8 mouse cellular contexts compared by ENCODE assay signal in genomic region chr1:45925500-45926392, GRCm38 (mm10). TPM values are rescaled to one million over a fixed set of nuclear protein-coding genes. Genes with fewer than 3 reads are reported as not detected.
DNase-seq lines count a peak whose midpoint lies in the region; ATAC-seq and TF ChIP-seq lines count a peak whose summit lies in the region.

No protein-coding gene starts in this region.

- no peaks in the 10 kb centered on the region for H3K9me3 ChIP-seq in kidney, embryonic 15.5 days (replicated peaks)
- no peaks in the 10 kb centered on the region for H3K9me3 ChIP-seq in liver, embryonic 11.5 days (ENCODE audit: control insufficient read depth, low read length)
- no peaks in the 10 kb centered on the region for H3K9me3 ChIP-seq in stomach, embryonic 15.5 days

- under 1% methylated on average over 53 of the region's 53 CpGs for WGBS in kidney, embryonic 15.5 days
- WGBS in liver, embryonic 11.5 days = under 1% methylated on average over 53 of the region's 53 CpGs
- under 1% methylated on average over 53 of the region's 53 CpGs for WGBS in stomach, embryonic 15.5 days

- H3K4me1 ChIP-seq in bone marrow macrophage, adult 2 months (ENCODE audit: control insufficient read depth, insufficient read depth, low read length) = peaks cover 6% of the 10 kb centered on the region
- H3K4me1 ChIP-seq in embryonic fibroblast, embryonic 13.5 days (ENCODE audit: control insufficient read depth, insufficient read depth, low read length) = no peaks in the 10 kb centered on the region
- peaks cover 15% of the 10 kb centered on the region; the same call in 1 of the 2 replicates for H3K4me1 ChIP-seq in kidney, embryonic 15.5 days
- H3K4me1 ChIP-seq in liver, embryonic 11.5 days (replicated peaks; ENCODE audit: control insufficient read depth, insufficient read depth, low read length) = peaks cover 14% of the 10 kb centered on the region
- peaks cover 6% of the 10 kb centered on the region for H3K4me1 ChIP-seq in stomach, embryonic 15.5 days

- H3K36me3 ChIP-seq in kidney, embryonic 15.5 days = no peaks in the 10 kb centered on the region
- no peaks in the 10 kb centered on the region for H3K36me3 ChIP-seq in liver, embryonic 11.5 days (ENCODE audit: control insufficient read depth, insufficient read depth, low read length)
- no peaks in the 10 kb centered on the region for H3K36me3 ChIP-seq in stomach, embryonic 15.5 days

- H3K27me3 ChIP-seq in kidney, embryonic 15.5 days = peaks cover 9% of the 10 kb centered on the region; the same call in 1 of the 2 replicates
- no peaks in the 10 kb centered on the region for H3K27me3 ChIP-seq in liver, embryonic 11.5 days (replicated peaks; ENCODE audit: control insufficient read depth, insufficient read depth, low read length)
- no peaks in the 10 kb centered on the region for H3K27me3 ChIP-seq in stomach, embryonic 15.5 days (replicated peaks)

- TF ChIP-seq CTCF in bone marrow macrophage, adult 2 months (IDR thresholded peaks at IDR 0.05; ENCODE audit: low read depth, low read length) = no peak
- no peak for TF ChIP-seq CTCF in embryonic fibroblast, embryonic 13.5 days (IDR thresholded peaks at IDR 0.05; ENCODE audit: borderline replicate concordance, insufficient read depth, low read length)

- H3K4me3 ChIP-seq in bone marrow macrophage, adult 2 months (ENCODE audit: insufficient read depth, low read length) = peak overlapping the region; percentile 92
- peak overlapping the region; percentile 78 for H3K4me3 ChIP-seq in embryonic fibroblast, embryonic 13.5 days (ENCODE audit: insufficient read depth, low read length)
- peak overlapping the region; percentile 70 for H3K4me3 ChIP-seq in kidney, embryonic 15.5 days (replicated peaks)
- H3K4me3 ChIP-seq in liver, embryonic 11.5 days (ENCODE audit: low read depth, low read length) = peak overlapping the region; percentile 88
- peak overlapping the region; percentile 67 for H3K4me3 ChIP-seq in stomach, embryonic 15.5 days (replicated peaks)

- ATAC-seq in kidney, embryonic 15.5 days (replicated peaks; ENCODE audit: low FRiP score) = peak; percentile 99
- ATAC-seq in liver, embryonic 11.5 days (replicated peaks; ENCODE audit: low FRiP score) = peak; percentile 89
- ATAC-seq in stomach, embryonic 15.5 days (ENCODE audit: insufficient read depth, low FRiP score, low read depth) = peak; percentile 95

- H3K27ac ChIP-seq in bone marrow macrophage, adult 2 months (ENCODE audit: insufficient read depth, low read depth, low read length) = peak overlapping the region; percentile 14; the same call in 1 of the 2 replicates
- no peak overlapping the region for H3K27ac ChIP-seq in embryonic fibroblast, embryonic 13.5 days (ENCODE audit: insufficient read depth, low read length)
- peak overlapping the region; percentile 73 for H3K27ac ChIP-seq in kidney, embryonic 15.5 days
- H3K27ac ChIP-seq in liver, embryonic 11.5 days (ENCODE audit: low read depth, low read length) = peak overlapping the region; percentile 95
- peak overlapping the region; percentile 77 for H3K27ac ChIP-seq in stomach, embryonic 15.5 days

- H3K4me2 ChIP-seq in kidney, embryonic 15.5 days = peak overlapping the region; percentile 89
- H3K4me2 ChIP-seq in liver, embryonic 11.5 days = peak overlapping the region; percentile 86
- H3K4me2 ChIP-seq in stomach, embryonic 15.5 days = peak overlapping the region; percentile 91

- peak; percentile 39 for DNase-seq in 416B (ENCODE audit: low read depth)
- peak; percentile 65 to 80 for DNase-seq in heart, adult 9 months (ENCODE audit: low spot score in 2 of 2)
- peak; percentile 84 for DNase-seq in liver, embryonic 11.5 days (ENCODE audit: low spot score)
- DNase-seq in neural tube, embryonic 10.5 days (ENCODE audit: extremely low spot score, low spot score) = peak; percentile 81

- peak overlapping the region; percentile 56 for H3K9ac ChIP-seq in kidney, embryonic 15.5 days
- H3K9ac ChIP-seq in liver, embryonic 11.5 days (ENCODE audit: low read depth, low read length) = peak overlapping the region; percentile 83
- peak overlapping the region; percentile 56 for H3K9ac ChIP-seq in stomach, embryonic 15.5 days

- TF ChIP-seq POLR2A in bone marrow macrophage, adult 2 months (IDR thresholded peaks at IDR 0.05; ENCODE audit: borderline replicate concordance, low read depth, low read length) = no peak
- TF ChIP-seq POLR2A in embryonic fibroblast, embryonic 13.5 days (IDR thresholded peaks at IDR 0.05; ENCODE audit: low read depth, low read length) = peak; percentile 58; the same call in 1 of the 2 replicates

RNA-seq across cellular contexts. Expression of gene Slc40a1, which starts 0.6 kb away (rescaled TPM):
- polyA plus RNA-seq in bone marrow macrophage, adult 2 months (2012; ENCODE audit: insufficient read depth, insufficient read length, missing spikeins) = 35.5 and 36.3 TPM in 2 replicates
- polyA plus RNA-seq in embryonic fibroblast, embryonic 13.5 days (2011; ENCODE audit: insufficient read length, low read depth, missing spikeins) = 14.3 and 36.9 TPM in 2 replicates
- 90.8 and 92.7 TPM in 2 replicates for polyA plus RNA-seq in kidney, embryonic 15.5 days (2015; fragmentation: Nextera tagmentation; extraction: Ambion mirVana)
- 83.4 and 99.7 TPM in 2 replicates for polyA plus RNA-seq in liver, embryonic 11.5 days (2014; fragmentation: Nextera tagmentation; extraction: Ambion mirVana)
- 149 and 150 TPM in 2 replicates for polyA plus RNA-seq in stomach, embryonic 15.5 days (2015; fragmentation: Nextera tagmentation; extraction: Ambion mirVana)

RNA-seq across cellular contexts. Expression of gene Gm5269, which starts 35.7 kb away (rescaled TPM):
- polyA plus RNA-seq in bone marrow macrophage, adult 2 months (2012; ENCODE audit: insufficient read depth, insufficient read length, missing spikeins) = not detected in 2 replicates
- polyA plus RNA-seq in embryonic fibroblast, embryonic 13.5 days (2011; ENCODE audit: insufficient read length, low read depth, missing spikeins) = not detected in 2 replicates
- not detected in 2 replicates for polyA plus RNA-seq in kidney, embryonic 15.5 days (2015; fragmentation: Nextera tagmentation; extraction: Ambion mirVana)
- polyA plus RNA-seq in liver, embryonic 11.5 days (2014; fragmentation: Nextera tagmentation; extraction: Ambion mirVana) = not detected in 2 replicates
- not detected in 2 replicates for polyA plus RNA-seq in stomach, embryonic 15.5 days (2015; fragmentation: Nextera tagmentation; extraction: Ambion mirVana)
